Mouse (Mus musculus): Measurements from ENCODE around the gene Slpi. TPM values are rescaled to one million over a fixed set of nuclear protein-coding genes. Genes with fewer than 3 reads are reported as not detected.
A peak's percentile ranks its signal among the peaks of the same experiment; 100 is the strongest.

Slpi gene
- polyA plus RNA-seq, 1 experiment from 2014 or later: 0.22 TPM

- peak overlapping the region; percentile 23; the same call in 1 of the 2 replicates for H3K4me3 ChIP-seq
- peak; percentile 21 for DNase-seq (ENCODE audit: extremely low spot score, low spot score)
- H3K27ac ChIP-seq: peak overlapping the region; percentile 76
- WGBS: 12% methylated on average over 18 of the region's 18 CpGs
- peaks cover 29% of the 10 kb centered on the region for H3K4me1 ChIP-seq
- H3K9me3 ChIP-seq: no peaks in the 10 kb centered on the region
- peaks cover 55% of the 10 kb centered on the region for H3K27me3 ChIP-seq (ENCODE audit: poor library complexity, severe bottlenecking)
- H3K36me3 ChIP-seq (replicated peaks): no peaks in the 10 kb centered on the region
Observed at GRCm38 (mm10) chr2:164385927-164386763, 2.8 kb downstream of the Slpi start.

GRCm38 (mm10) chr2:164383656-164384399, 5.1 kb downstream of the Slpi start:
- H3K4me3 ChIP-seq: no peak overlapping the region
- no peak for DNase-seq (ENCODE audit: extremely low spot score, low spot score)
- H3K4me1 ChIP-seq: peaks cover 18% of the 10 kb centered on the region
- WGBS: 82% methylated on average over 11 of the region's 11 CpGs
- H3K9me3 ChIP-seq: no peaks in the 10 kb centered on the region
- H3K36me3 ChIP-seq (replicated peaks): no peaks in the 10 kb centered on the region
- H3K27me3 ChIP-seq (ENCODE audit: poor library complexity, severe bottlenecking): peaks cover 33% of the 10 kb centered on the region
- H3K27ac ChIP-seq: no peak overlapping the region

DNA sequence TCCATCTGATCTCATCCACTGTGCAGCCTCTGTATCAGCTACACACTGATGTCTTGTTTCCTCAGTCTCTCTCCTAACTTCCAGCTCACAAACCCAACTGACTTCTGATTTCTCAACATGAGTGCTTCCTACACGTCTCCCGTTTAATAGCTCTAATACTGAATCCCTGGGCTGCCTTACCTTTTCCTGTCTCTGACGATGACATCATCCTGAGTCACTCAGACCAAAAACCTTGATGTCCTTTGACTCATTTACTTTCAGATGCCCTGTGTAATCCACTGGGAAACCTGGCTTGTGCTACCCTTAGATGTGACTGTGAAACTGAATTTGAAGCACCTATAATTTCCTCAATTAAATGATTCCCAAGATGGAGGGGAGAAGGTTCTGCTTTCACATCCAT, 5.9 kb downstream of the Slpi start:
- Histone ChIP-seq H3K27ac (no peak overlapping the region), H3K4me3 (no peak overlapping the region), H3K36me3 (replicated peaks) (no peaks in the 10 kb centered on the region), H3K27me3 (ENCODE audit: poor library complexity, severe bottlenecking) (peaks cover 25% of the 10 kb centered on the region), H3K9me3 (no peaks in the 10 kb centered on the region), H3K4me1 (peaks cover 17% of the 10 kb centered on the region)
- 90% methylated on average over 3 of the region's 3 CpGs for WGBS
- DNase-seq (ENCODE audit: extremely low spot score, low spot score): no peak

DNA sequence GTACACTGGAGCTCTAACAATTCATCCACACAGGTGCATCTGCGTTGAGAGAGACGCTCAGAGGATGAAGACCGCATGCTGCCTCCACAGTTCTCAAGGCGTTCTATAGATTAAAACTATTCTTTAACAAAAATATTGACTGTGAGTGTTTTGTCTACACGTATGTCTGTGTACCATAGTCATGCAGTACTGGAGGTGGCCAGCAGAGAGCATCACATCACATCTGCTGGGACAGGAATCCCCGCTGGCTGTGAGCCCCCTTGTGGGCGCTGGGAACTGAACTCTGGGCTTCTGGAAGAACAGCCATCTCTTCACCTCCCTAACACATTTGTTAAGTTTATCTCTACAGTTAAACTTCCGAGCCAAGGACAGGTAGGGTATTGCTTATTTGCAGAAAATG, 7.2 kb downstream of the Slpi start:
- 73% methylated on average over 8 of the region's 8 CpGs for WGBS
- H3K9me3 ChIP-seq: no peaks in the 10 kb centered on the region
- H3K4me1 ChIP-seq: peaks cover 13% of the 10 kb centered on the region
- no peak overlapping the region for H3K27ac ChIP-seq
- peaks cover 12% of the 10 kb centered on the region for H3K27me3 ChIP-seq (ENCODE audit: poor library complexity, severe bottlenecking)
- DNase-seq (ENCODE audit: extremely low spot score, low spot score): no peak
- no peak overlapping the region for H3K4me3 ChIP-seq
- no peaks in the 10 kb centered on the region for H3K36me3 ChIP-seq (replicated peaks)

- H3K9me3 ChIP-seq: no peaks in the 10 kb centered on the region
- no peak overlapping the region for H3K27ac ChIP-seq
- H3K4me3 ChIP-seq: no peak overlapping the region
- H3K36me3 ChIP-seq (replicated peaks): no peaks in the 10 kb centered on the region
- H3K4me1 ChIP-seq: no peaks in the 10 kb centered on the region
- no peak for DNase-seq (ENCODE audit: extremely low spot score, low spot score)
- no peaks in the 10 kb centered on the region for H3K27me3 ChIP-seq (ENCODE audit: poor library complexity, severe bottlenecking)
- 92% methylated on average over 15 of the region's 15 CpGs for WGBS
Observed at GRCm38 (mm10) chr2:164377478-164378426, 11.1 kb downstream of the Slpi start.

DNA sequence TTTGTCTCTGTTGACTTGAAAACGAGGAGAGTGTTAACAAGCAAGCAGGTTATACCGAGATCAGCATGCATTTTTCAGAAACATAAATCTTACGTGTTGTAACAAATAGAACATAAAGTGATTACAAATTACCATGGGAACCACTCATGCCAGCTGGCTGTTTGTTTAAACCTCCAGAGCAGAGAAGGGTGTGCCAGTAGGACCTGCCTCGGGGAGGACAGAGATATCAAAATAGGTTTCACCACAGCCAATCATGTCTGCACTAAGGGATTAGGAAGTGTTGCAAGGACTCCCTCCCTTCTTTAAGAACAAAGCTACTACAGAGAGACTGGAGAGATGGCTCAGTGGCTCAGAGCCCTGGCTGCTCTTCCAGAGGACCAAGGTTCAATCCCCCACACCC, 15.7 kb downstream of the Slpi start:
- 76% methylated on average over 4 of the region's 4 CpGs for WGBS
- no peaks in the 10 kb centered on the region for H3K36me3 ChIP-seq (replicated peaks)
- DNase-seq (ENCODE audit: extremely low spot score, low spot score): no peak
- H3K27me3 ChIP-seq (ENCODE audit: poor library complexity, severe bottlenecking): no peaks in the 10 kb centered on the region
- H3K4me3 ChIP-seq: no peak overlapping the region
- H3K4me1 ChIP-seq: no peaks in the 10 kb centered on the region
- no peak overlapping the region for H3K27ac ChIP-seq
- no peaks in the 10 kb centered on the region for H3K9me3 ChIP-seq

DNA sequence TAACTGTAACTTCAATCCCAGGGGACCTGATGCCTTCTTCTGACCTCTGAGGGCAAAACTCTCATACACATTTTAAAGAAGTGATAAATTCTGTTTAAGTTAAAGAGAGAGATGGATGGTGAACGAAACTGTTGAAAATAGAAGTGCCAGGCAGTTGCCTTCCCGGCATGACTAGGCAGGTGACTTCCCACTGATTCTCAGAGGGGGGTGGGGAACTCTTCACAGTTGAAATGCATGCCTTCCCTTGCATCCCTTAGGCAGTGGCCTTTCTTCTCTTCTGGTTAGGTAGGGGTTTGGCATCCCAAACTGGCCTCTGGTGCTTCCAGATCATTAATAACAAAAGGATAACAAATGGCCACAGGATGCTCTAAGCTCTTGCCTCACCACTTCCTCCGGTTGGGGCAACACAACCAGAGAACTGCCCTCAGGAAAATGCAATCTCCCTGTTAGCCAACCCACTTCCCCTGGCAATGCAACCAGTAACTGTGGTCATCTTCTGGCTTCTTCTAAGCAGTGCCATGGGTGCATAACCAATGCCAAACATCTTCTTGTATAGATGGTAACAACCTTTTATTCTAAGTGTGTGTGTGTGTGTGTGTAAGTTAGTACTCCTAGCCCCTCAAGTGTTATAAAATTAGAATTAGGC, 16.4 kb downstream of the Slpi start:
- H3K4me3 ChIP-seq: no peak overlapping the region
- no peaks in the 10 kb centered on the region for H3K4me1 ChIP-seq
- no peak for DNase-seq (ENCODE audit: extremely low spot score, low spot score)
- no peak overlapping the region for H3K27ac ChIP-seq
- H3K36me3 ChIP-seq (replicated peaks): no peaks in the 10 kb centered on the region
- H3K9me3 ChIP-seq: no peaks in the 10 kb centered on the region
- 33% methylated on average over 3 of the region's 3 CpGs for WGBS
- H3K27me3 ChIP-seq (ENCODE audit: poor library complexity, severe bottlenecking): no peaks in the 10 kb centered on the region

DNA sequence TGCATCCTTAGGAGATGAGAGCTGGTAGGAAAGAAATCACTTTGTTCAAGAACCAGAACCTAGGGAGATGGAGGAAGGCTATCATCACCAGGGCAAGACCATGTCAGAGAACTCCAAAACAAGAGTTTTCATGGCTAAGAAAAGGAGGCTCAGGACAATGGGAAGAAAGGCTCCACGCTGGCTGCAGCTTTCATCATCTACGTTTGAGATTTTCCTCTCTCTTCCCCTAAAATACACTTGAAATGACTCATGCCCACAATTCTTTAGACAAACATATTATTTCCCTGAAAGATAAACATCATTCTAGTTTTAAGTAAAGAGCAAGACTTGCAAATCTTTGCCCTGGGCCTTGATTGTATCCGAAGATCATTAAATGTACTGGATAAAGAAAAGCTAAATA, 17.5 kb downstream of the Slpi start:
- H3K36me3 ChIP-seq (replicated peaks): no peaks in the 10 kb centered on the region
- no peaks in the 10 kb centered on the region for H3K4me1 ChIP-seq
- no peaks in the 10 kb centered on the region for H3K9me3 ChIP-seq
- WGBS: 81% methylated on average over 3 of the region's 3 CpGs
- no peak overlapping the region for H3K27ac ChIP-seq
- no peaks in the 10 kb centered on the region for H3K27me3 ChIP-seq (ENCODE audit: poor library complexity, severe bottlenecking)
- H3K4me3 ChIP-seq: no peak overlapping the region
- DNase-seq (ENCODE audit: extremely low spot score, low spot score): no peak

DNA sequence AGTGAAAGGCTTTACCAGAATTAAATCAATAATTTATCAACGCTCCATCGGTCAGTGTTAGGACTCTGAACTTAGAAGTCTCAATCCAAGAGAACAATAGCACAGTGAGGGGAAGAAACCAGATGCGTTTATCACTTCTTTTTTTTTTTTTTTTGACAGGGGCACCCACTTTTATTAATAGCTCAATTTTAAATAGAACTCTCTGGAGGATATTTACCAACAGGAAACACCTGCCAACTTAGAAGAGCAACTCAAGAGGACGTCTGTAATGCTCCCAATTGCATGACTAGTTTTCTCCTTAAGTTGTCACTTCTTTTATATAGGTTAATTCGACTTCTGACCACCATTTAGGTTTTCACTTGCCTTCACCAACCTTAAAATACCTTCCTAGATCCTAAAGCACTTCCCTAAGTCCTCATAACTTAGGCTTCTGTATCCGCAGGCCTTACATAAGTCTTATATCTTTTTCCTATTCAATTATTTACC, 20.2 kb downstream of the Slpi start:
- Histone ChIP-seq H3K4me1 (no peaks in the 10 kb centered on the region), H3K27ac (no peak overlapping the region), H3K27me3 (ENCODE audit: poor library complexity, severe bottlenecking) (no peaks in the 10 kb centered on the region), H3K4me3 (no peak overlapping the region), H3K36me3 (replicated peaks) (no peaks in the 10 kb centered on the region), H3K9me3 (no peaks in the 10 kb centered on the region)
- DNase-seq (ENCODE audit: extremely low spot score, low spot score): no peak
- 88% methylated on average over 6 of the region's 6 CpGs for WGBS

DNA sequence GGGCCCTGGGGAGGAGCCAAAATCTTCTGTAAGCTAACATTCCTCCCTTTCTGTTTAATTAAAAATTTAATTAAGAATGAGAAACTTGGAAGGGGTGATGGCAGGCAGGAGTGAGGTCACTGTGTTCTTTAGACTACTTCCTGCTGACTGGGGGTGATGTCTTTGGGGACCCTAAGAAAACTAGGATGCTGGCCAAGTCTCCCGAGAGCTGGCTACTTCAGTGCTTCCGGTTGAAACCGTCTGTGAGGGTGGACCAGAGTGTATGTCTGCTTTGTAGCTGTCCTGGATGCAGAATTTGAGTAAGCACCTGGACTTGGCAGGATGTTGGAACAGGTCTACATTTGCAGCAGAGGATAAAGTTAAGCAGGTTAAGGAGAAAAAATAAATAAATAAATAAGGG, 21.9 kb downstream of the Slpi start:
- H3K27me3 ChIP-seq (ENCODE audit: poor library complexity, severe bottlenecking): peaks cover 10% of the 10 kb centered on the region; the same call in 1 of the 2 replicates
- DNase-seq (ENCODE audit: extremely low spot score, low spot score): no peak
- 80% methylated on average over 3 of the region's 3 CpGs for WGBS
- H3K4me3 ChIP-seq: no peak overlapping the region
- no peaks in the 10 kb centered on the region for H3K36me3 ChIP-seq (replicated peaks)
- no peaks in the 10 kb centered on the region for H3K4me1 ChIP-seq
- H3K9me3 ChIP-seq: no peaks in the 10 kb centered on the region
- H3K27ac ChIP-seq: no peak overlapping the region

DNA sequence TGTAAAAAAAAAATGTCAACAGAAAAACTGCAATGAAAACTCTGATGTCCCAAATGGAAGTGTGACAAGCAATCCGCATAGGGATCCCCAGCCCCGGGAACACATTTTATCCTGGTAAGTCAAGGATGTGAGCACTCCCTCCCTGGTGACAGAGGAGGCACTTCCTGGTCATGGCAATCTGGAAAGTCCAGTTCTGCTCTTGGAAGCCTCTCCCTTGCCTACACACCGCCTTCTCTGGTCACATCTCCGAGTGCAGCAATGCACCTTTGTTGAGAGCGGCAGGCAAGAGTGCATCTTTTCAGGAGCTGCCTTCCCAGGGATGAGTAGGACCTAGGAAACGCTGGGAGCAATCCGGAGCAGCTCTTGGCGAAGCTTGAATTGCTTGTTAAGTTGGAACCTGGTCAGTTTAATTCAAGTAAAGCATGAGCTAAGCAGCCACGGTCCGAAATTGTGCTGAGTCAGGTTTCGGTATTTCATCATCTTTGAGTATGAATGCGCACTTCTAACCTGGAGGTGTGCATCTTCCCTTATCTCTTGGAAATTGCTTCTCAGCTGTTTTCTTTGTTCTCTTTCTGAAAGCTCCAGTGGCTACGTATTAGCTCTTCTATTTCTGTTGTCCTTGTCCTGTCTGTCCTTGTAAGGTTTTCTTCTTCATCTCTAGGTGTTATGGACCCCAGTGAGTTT, 27.8 kb downstream of the Slpi start:
- Histone ChIP-seq H3K27me3 (ENCODE audit: poor library complexity, severe bottlenecking) (peaks cover 10% of the 10 kb centered on the region; the same call in 1 of the 2 replicates), H3K9me3 (no peaks in the 10 kb centered on the region), H3K36me3 (replicated peaks) (no peaks in the 10 kb centered on the region), H3K27ac (no peak overlapping the region), H3K4me3 (no peak overlapping the region), H3K4me1 (peaks cover 9% of the 10 kb centered on the region)
- 35% methylated on average over 13 of the region's 13 CpGs for WGBS
- no peak for DNase-seq (ENCODE audit: extremely low spot score, low spot score)

Measured in forebrain, embryonic 10.5 days (tissue).